Mouse (Mus musculus): ENCODE data around the gene Slc22a20. TPM values are rescaled to one million over a fixed set of nuclear protein-coding genes. Genes with fewer than 3 reads are reported as not detected.
A peak's percentile ranks its signal among the peaks of the same experiment; 100 is the strongest.

The Slc22a20 gene
- polyA plus RNA-seq, 1 experiment from 2014 or later: not detected

- H3K27ac ChIP-seq: peak overlapping the region; percentile 72
- peaks cover 39% of the 10 kb centered on the region for H3K4me1 ChIP-seq (replicated peaks; ENCODE audit: insufficient read depth, low read length)
- H3K9ac ChIP-seq (ENCODE audit: low read depth, low read length): no peak overlapping the region
- DNase-seq (ENCODE audit: low spot score): peak; percentile 83
- H3K4me3 ChIP-seq (replicated peaks; ENCODE audit: low read depth, low read length): 0 out of 2 replicates have a peak overlapping the region, but pooled peaks have one; percentile 18
- H3K27me3 ChIP-seq (ENCODE audit: insufficient read depth, low read length): no peaks in the 10 kb centered on the region
- H3K9me3 ChIP-seq (replicated peaks; ENCODE audit: low read length): no peaks in the 10 kb centered on the region
- no peak for TF ChIP-seq CTCF (IDR thresholded peaks at IDR 0.05; ENCODE audit: low read depth)
- peak overlapping the region; percentile 48 for H3K4me2 ChIP-seq (ENCODE audit: low read length)
- 45% methylated on average over 28 of the region's 28 CpGs for WGBS
- peaks cover 10% of the 10 kb centered on the region; the same call in 1 of the 2 replicates for H3K36me3 ChIP-seq (ENCODE audit: insufficient read depth, low read length)
- ATAC-seq (replicated peaks; ENCODE audit: low FRiP score, low read depth): peak; percentile 16; the same call in 1 of the 2 replicates
Measured at GRCm38 (mm10) chr19:5955704-5956670, 30.0 kb downstream of the Slc22a20 start.

- H3K4me3 ChIP-seq (replicated peaks; ENCODE audit: low read depth, low read length): no peak overlapping the region
- H3K27me3 ChIP-seq (ENCODE audit: insufficient read depth, low read length): no peaks in the 10 kb centered on the region
- DNase-seq (ENCODE audit: low spot score) (no peak), ATAC-seq (replicated peaks; ENCODE audit: low FRiP score, low read depth) (no peak)
- H3K36me3 ChIP-seq (ENCODE audit: insufficient read depth, low read length): peaks cover 20% of the 10 kb centered on the region
- no peak overlapping the region for H3K9ac ChIP-seq (ENCODE audit: low read depth, low read length)
- H3K9me3 ChIP-seq (replicated peaks; ENCODE audit: low read length): no peaks in the 10 kb centered on the region
- 59% methylated on average over 10 of the region's 10 CpGs for WGBS
- H3K4me2 ChIP-seq (ENCODE audit: low read length): no peak overlapping the region
- no peak for TF ChIP-seq CTCF (IDR thresholded peaks at IDR 0.05; ENCODE audit: low read depth)
- peaks cover 39% of the 10 kb centered on the region for H3K4me1 ChIP-seq (replicated peaks; ENCODE audit: insufficient read depth, low read length)
- peak overlapping the region; percentile 72 for H3K27ac ChIP-seq
Measured at GRCm38 (mm10) chr19:5954936-5955335, 31.0 kb downstream of the Slc22a20 start.

GRCm38 (mm10) chr19:5954031-5954710 is 31.8 kb downstream of the Slc22a20 start:
- no peak for ATAC-seq (replicated peaks; ENCODE audit: low FRiP score, low read depth)
- Histone ChIP-seq H3K9ac (ENCODE audit: low read depth, low read length) (0 out of 2 replicates have a peak overlapping the region, but pooled peaks have one; percentile 41), H3K27me3 (ENCODE audit: insufficient read depth, low read length) (no peaks in the 10 kb centered on the region), H3K4me3 (replicated peaks; ENCODE audit: low read depth, low read length) (no peak overlapping the region), H3K4me1 (replicated peaks; ENCODE audit: insufficient read depth, low read length) (peaks cover 39% of the 10 kb centered on the region), H3K27ac (peak overlapping the region; percentile 72; the same call in 1 of the 2 replicates), H3K36me3 (ENCODE audit: insufficient read depth, low read length) (peaks cover 17% of the 10 kb centered on the region), H3K9me3 (replicated peaks; ENCODE audit: low read length) (no peaks in the 10 kb centered on the region), H3K4me2 (ENCODE audit: low read length) (no peak overlapping the region)
- TF ChIP-seq CTCF (IDR thresholded peaks at IDR 0.05; ENCODE audit: low read depth): no peak
- peak; percentile 44 for DNase-seq (ENCODE audit: low spot score)
- WGBS: 39% methylated on average over 22 of the region's 22 CpGs

- H3K9ac ChIP-seq (ENCODE audit: low read depth, low read length): no peak overlapping the region
- ATAC-seq (replicated peaks; ENCODE audit: low FRiP score, low read depth) (no peak), DNase-seq (ENCODE audit: low spot score) (no peak)
- peaks cover 39% of the 10 kb centered on the region for H3K4me1 ChIP-seq (replicated peaks; ENCODE audit: insufficient read depth, low read length)
- 88% methylated on average over 19 of the region's 19 CpGs for WGBS
- H3K27ac ChIP-seq: peak overlapping the region; percentile 78
- no peak overlapping the region for H3K4me3 ChIP-seq (replicated peaks; ENCODE audit: low read depth, low read length)
- no peaks in the 10 kb centered on the region for H3K27me3 ChIP-seq (ENCODE audit: insufficient read depth, low read length)
- 0 out of 2 replicates have a peak overlapping the region, but pooled peaks have one; percentile 1 for H3K4me2 ChIP-seq (ENCODE audit: low read length)
- no peak for TF ChIP-seq CTCF (IDR thresholded peaks at IDR 0.05; ENCODE audit: low read depth)
- peaks cover 22% of the 10 kb centered on the region for H3K36me3 ChIP-seq (ENCODE audit: insufficient read depth, low read length)
- no peaks in the 10 kb centered on the region for H3K9me3 ChIP-seq (replicated peaks; ENCODE audit: low read length)
Measured at GRCm38 (mm10) chr19:5953201-5953770, 32.7 kb downstream of the Slc22a20 start.

- H3K4me2 ChIP-seq (ENCODE audit: low read length): peak overlapping the region; percentile 32; the same call in 1 of the 2 replicates
- TF ChIP-seq CTCF (IDR thresholded peaks at IDR 0.05; ENCODE audit: low read depth): no peak
- H3K36me3 ChIP-seq (ENCODE audit: insufficient read depth, low read length): peaks cover 28% of the 10 kb centered on the region
Measured at GRCm38 (mm10) chr19:5952071-5952691, 33.8 kb downstream of the Slc22a20 start.

More at GRCm38 (mm10) chr19:5952071-5952691, 33.8 kb downstream of the Slc22a20 start:
- H3K9me3 ChIP-seq (replicated peaks; ENCODE audit: low read length): no peaks in the 10 kb centered on the region
- 58% methylated on average over 13 of the region's 13 CpGs for WGBS
- no peaks in the 10 kb centered on the region for H3K27me3 ChIP-seq (ENCODE audit: insufficient read depth, low read length)
- peak; percentile 22 for ATAC-seq (replicated peaks; ENCODE audit: low FRiP score, low read depth)
- H3K4me1 ChIP-seq (replicated peaks; ENCODE audit: insufficient read depth, low read length): peaks cover 39% of the 10 kb centered on the region
- peak overlapping the region; percentile 78 for H3K27ac ChIP-seq
- H3K9ac ChIP-seq (ENCODE audit: low read depth, low read length): no peak overlapping the region
- peak; percentile 94 for DNase-seq (ENCODE audit: low spot score)
- no peak overlapping the region for H3K4me3 ChIP-seq (replicated peaks; ENCODE audit: low read depth, low read length)
